25 mouse cellular contexts compared by ENCODE assay signal in genomic region chr1:192742394-192743251, GRCm38 (mm10). TPM values are rescaled to one million over a fixed set of nuclear protein-coding genes. Genes with fewer than 3 reads are reported as not detected.
DNase-seq lines count a peak whose midpoint lies in the region; TF ChIP-seq lines count a peak whose summit lies in the region.
"Had no signal": no experiment of that assay in that cellular context is flagged by ENCODE, and none has a peak within 500 bp of the region (broad histone marks: within the 10 kb centered on the region; RNA-seq: fewer than 3 reads in every experiment).

No protein-coding gene starts in this region.

- no peaks in the 10 kb centered on the region for H3K36me3 ChIP-seq in macrophage (ENCODE audit: inconsistent target)
- H3K36me3 ChIP-seq: embryonic facial prominence, embryonic 12.5 days; hindbrain, embryonic 15.5 days; lung, embryonic 15.5 days; midbrain, embryonic 13.5 days had no signal

- peaks cover 4% of the 10 kb centered on the region; the same call in 1 of the 2 replicates for H3K4me1 ChIP-seq in embryonic fibroblast, embryonic 13.5 days (ENCODE audit: control insufficient read depth, insufficient read depth, low read length)
- H3K4me1 ChIP-seq: embryonic facial prominence, embryonic 12.5 days; hindbrain, embryonic 15.5 days; lung, embryonic 15.5 days; midbrain, embryonic 13.5 days had no signal

- H3K27ac ChIP-seq in embryonic fibroblast, embryonic 13.5 days (ENCODE audit: insufficient read depth, low read length), result peak overlapping the region; percentile 24; the same call in 1 of the 2 replicates
- H3K27ac ChIP-seq in macrophage, result peak overlapping the region; percentile 67
- H3K27ac ChIP-seq: heart, embryonic 13.5 days; hindbrain, embryonic 15.5 days; liver, embryonic 14.5 days; lung, embryonic 15.5 days; midbrain, embryonic 13.5 days had no signal

- intact Hi-C loops in heart, postnatal 10 days (cut with DNase I), result no loop called here

- TF ChIP-seq POLR2A in embryonic fibroblast, embryonic 13.5 days (IDR thresholded peaks at IDR 0.05; ENCODE audit: low read depth, low read length), result no peak

- no peak for TF ChIP-seq CTCF in embryonic fibroblast, embryonic 13.5 days (IDR thresholded peaks at IDR 0.05; ENCODE audit: borderline replicate concordance, insufficient read depth, low read length)

- H3K79me2 ChIP-seq in macrophage (ENCODE audit: inconsistent target), result no peaks in the 10 kb centered on the region

- 83% methylated on average over 7 of the region's 7 CpGs for WGBS in macrophage (ENCODE audit: missing documents)

- DNase-seq in heart, adult 11 months, result peak; percentile 53
- DNase-seq in heart, postnatal 10 days, result no peak
- DNase-seq in ES-CJ7 (ENCODE audit: low read depth, low spot score), result peak; percentile 67
- no peak for DNase-seq in left cerebral cortex, adult 11 months (ENCODE audit: low spot score)
- DNase-seq in layer of hippocampus, adult 18-20 months (ENCODE audit: low spot score in 2 of 2), result no peak
- no peak for DNase-seq in natural killer cell, adult 2 months (ENCODE audit: low spot score in 2 of 2)
- DNase-seq: cerebellum, adult 9-11 months; forebrain, postnatal 0 days; gastrocnemius, postnatal 10 days; heart, adult 18-20 months; heart, postnatal 36 days; kidney, adult 11 months; kidney, postnatal 14 days; layer of hippocampus, adult 9-11 months; lung, postnatal 4 days; spleen, adult 18-20 months; thymus, postnatal 4 days had no signal

- no peak overlapping the region for H3K4me3 ChIP-seq in embryonic fibroblast, embryonic 13.5 days (ENCODE audit: insufficient read depth, low read length)
- H3K4me3 ChIP-seq in macrophage (ENCODE audit: inconsistent target), result no peak overlapping the region
- H3K4me3 ChIP-seq: embryonic facial prominence, embryonic 12.5 days; heart, embryonic 13.5 days; hindbrain, embryonic 15.5 days; lung, embryonic 15.5 days; midbrain, embryonic 13.5 days had no signal

RNA-seq across cellular contexts. Expression of gene Hhat, which starts 28.4 kb away (rescaled TPM):
- 1 to 10 TPM; 3.6 to 4.0 TPM for total RNA-seq in heart, postnatal 10 days (2021)
- polyA plus RNA-seq in embryonic fibroblast, embryonic 13.5 days (2011; ENCODE audit: insufficient read length, low read depth, missing spikeins), result 12.6 and 15.5 TPM in 2 replicates
- 10 to 100 TPM in 20 of 26 experiments, 1 to 10 TPM in 6; 2.7 to 21.3 (median 12.9) TPM for total RNA-seq in macrophage (2018; cell fraction: chromatin; rRNA removed)
- total RNA-seq in macrophage (2018; cell fraction: cytosol; rRNA removed), result 1 to 10 TPM; 1.1 to 3.1 (median 1.7) TPM
- 10 to 100 TPM in 2 of 26 experiments, 1 to 10 TPM in 24; 1.7 to 10.6 (median 6.9) TPM for total RNA-seq in macrophage (2018; cell fraction: nucleus; rRNA removed)
- polyA plus RNA-seq in macrophage (2018), result 0.78 to 1.7 TPM (median 0.85 TPM) in 3 replicates
- total RNA-seq in layer of hippocampus, adult 18-20 months (2021), result 1 to 10 TPM; 1.7 TPM

Comparison
In these comparisons a context has a peak if more than half of its experiments do, and no peak if none do; other contexts are left out.
1. DNase-seq: peak in heart, adult 11 months (single experiment) and ES-CJ7 (single experiment); none in heart, postnatal 10 days (0 of 2), left cerebral cortex, adult 11 months (single experiment), layer of hippocampus, adult 18-20 months (0 of 2) and natural killer cell, adult 2 months (0 of 2).